Mouse (Mus musculus) heart, embryonic 15.5 days (tissue): ENCODE results near the gene Kcnk18. TPM values are rescaled to one million over a fixed set of nuclear protein-coding genes. Genes with fewer than 3 reads are reported as not detected.

Experiments
- ATAC-seq: fragments of 200-750 bp; cut with Nextera tagmentation; replicated peaks from 2 replicates; pipeline ENCODE4 v1.8.0; 2017; ENCODE audit warnings: low read depth, moderate TSS enrichment; ENCODE audit not compliant: insufficient number of reproducible peaks, insufficient read depth, low FRiP score
- H3K27ac ChIP-seq: fragments of 300-500 bp; sonication (generic); 2 replicates; pipeline ENCODE4 v1.5.1; 2015; ENCODE audit warnings: mild to moderate bottlenecking, inconsistent platforms
- H3K27me3 ChIP-seq: fragments of 300-500 bp; sonication (generic); 2 replicates; pipeline ENCODE4 v1.6.1; 2015; ENCODE audit warnings: inconsistent platforms
- H3K36me3 ChIP-seq: fragments of 300-500 bp; sonication (generic); 2 replicates; pipeline ENCODE4 v1.6.1; 2015; ENCODE audit warnings: mild to moderate bottlenecking, inconsistent platforms
- H3K4me1 ChIP-seq: fragments of 300-500 bp; sonication (generic); replicated peaks from 2 replicates; pipeline ENCODE4 v1.6.1; 2015; ENCODE audit warnings: inconsistent platforms
- H3K4me2 ChIP-seq: fragments of 300-500 bp; sonication (generic); 2 replicates; pipeline ENCODE4 v1.6.1; 2015; ENCODE audit warnings: inconsistent platforms, mild to moderate bottlenecking, moderate library complexity
- H3K4me3 ChIP-seq: fragments of 300-500 bp; sonication (generic); 2 replicates; pipeline ENCODE4 v1.5.1; 2015; ENCODE audit warnings: mild to moderate bottlenecking, inconsistent platforms
- H3K9ac ChIP-seq: fragments of 300-500 bp; sonication (generic); 2 replicates; pipeline ENCODE4 v1.6.1; 2015; ENCODE audit warnings: mild to moderate bottlenecking, inconsistent platforms
- H3K9me3 ChIP-seq: fragments of 300-500 bp; sonication (generic); replicated peaks from 2 replicates; pipeline ENCODE4 v1.6.1; 2016; ENCODE audit warnings: inconsistent platforms
- WGBS: fragments of 180-500 bp; shearing (Covaris S2); methylation state at CpG from one replicate; pipeline ENCODE4 v1.1.7; 2015; ENCODE audit warnings: mixed read lengths; 5-methylcytosine and 5-hydroxymethylcytosine counted together
- polyA plus RNA-seq: library from polyadenylated mRNA; unstranded; fragments of >200 nt; fragmentation: Nextera tagmentation; extraction: Ambion mirVana; gene quantifications from 2 replicates; pipeline ENCODE4 v1.2.1, GENCODE M21; 2015

The Kcnk18 gene
- polyA plus RNA-seq = not detected in 2 replicates

- ATAC-seq = no peak
- Histone ChIP-seq H3K27me3 (no peaks in the 10 kb centered on the region), H3K9ac (no peak within 1 kb of the TSS), H3K4me1 (no peaks in the 10 kb centered on the region), H3K4me3 (no peak within 1 kb of the TSS), H3K9me3 (no peaks in the 10 kb centered on the region), H3K36me3 (no peaks in the 10 kb centered on the region), H3K27ac (no peak within 1 kb of the TSS), H3K4me2 (no peak within 1 kb of the TSS)
- 85% methylated on average over 8 of the region's 8 CpGs for WGBS
Measured at GRCm38 (mm10) chr19:59218991-59219390, at the start of gene Kcnk18. Gene Kcnk18, plus strand, starts transcription at chr19:59219214.

- 0 out of 2 replicates have a peak within 1 kb of the TSS, but pooled peaks have one; percentile 2 for H3K9ac ChIP-seq
- no peak for ATAC-seq
Measured at GRCm38 (mm10) chr19:59169936-59170765, 48.9 kb upstream of the Kcnk18 start, which contains the start of gene Vax1. Gene Vax1, minus strand, starts transcription at chr19:59170056.

GRCm38 (mm10) chr19:59170766-59171095 lies 48.3 kb upstream of the Kcnk18 start:
- Histone ChIP-seq H3K9me3 (no peaks in the 10 kb centered on the region), H3K36me3 (no peaks in the 10 kb centered on the region), H3K27ac (no peak overlapping the region), H3K9ac (no peak overlapping the region), H3K27me3 (peaks cover 99% of the 10 kb centered on the region), H3K4me2 (no peak overlapping the region), H3K4me3 (no peak overlapping the region), H3K4me1 (peaks cover 36% of the 10 kb centered on the region)
- no peak for ATAC-seq
- WGBS = 2% methylated on average over 6 of the region's 6 CpGs

More at GRCm38 (mm10) chr19:59169936-59170765, 48.9 kb upstream of the Kcnk18 start, which contains the start of gene Vax1:
- no peaks in the 10 kb centered on the region for H3K9me3 ChIP-seq
- peak within 1 kb of the TSS; percentile 55 for H3K4me2 ChIP-seq
- H3K27me3 ChIP-seq = peaks cover 99% of the 10 kb centered on the region
- H3K36me3 ChIP-seq = no peaks in the 10 kb centered on the region
- no peak within 1 kb of the TSS for H3K27ac ChIP-seq
- peaks cover 36% of the 10 kb centered on the region for H3K4me1 ChIP-seq
- WGBS = under 1% methylated on average over 54 of the region's 54 CpGs
- H3K4me3 ChIP-seq = peak within 1 kb of the TSS; percentile 36

- H3K27me3 ChIP-seq = peaks cover 99% of the 10 kb centered on the region
- H3K36me3 ChIP-seq = no peaks in the 10 kb centered on the region
- H3K4me2 ChIP-seq = peak overlapping the region; percentile 12; the same call in 1 of the 2 replicates
- 0 out of 2 replicates have a peak overlapping the region, but pooled peaks have one; percentile 10 for H3K4me3 ChIP-seq
- H3K27ac ChIP-seq = no peak overlapping the region
- no peaks in the 10 kb centered on the region for H3K9me3 ChIP-seq
- no peak for ATAC-seq
- 2% methylated on average over 37 of the region's 38 CpGs for WGBS
- H3K9ac ChIP-seq = no peak overlapping the region
- H3K4me1 ChIP-seq = peaks cover 32% of the 10 kb centered on the region
Measured at GRCm38 (mm10) chr19:59171151-59171870, 47.7 kb upstream of the Kcnk18 start.

- no peak for ATAC-seq
- H3K9me3 ChIP-seq = no peaks in the 10 kb centered on the region
- H3K4me3 ChIP-seq = no peak overlapping the region
- no peak overlapping the region for H3K4me2 ChIP-seq
- no peak overlapping the region for H3K9ac ChIP-seq
- H3K4me1 ChIP-seq = peaks cover 26% of the 10 kb centered on the region
- H3K27me3 ChIP-seq = peaks cover 99% of the 10 kb centered on the region
- no peak overlapping the region for H3K27ac ChIP-seq
- no peaks in the 10 kb centered on the region for H3K36me3 ChIP-seq
- 2% methylated on average over 19 of the region's 19 CpGs for WGBS
Measured at GRCm38 (mm10) chr19:59171871-59172245, 47.2 kb upstream of the Kcnk18 start.

GRCm38 (mm10) chr19:59172781-59173180 lies 46.2 kb upstream of the Kcnk18 start:
- WGBS = 4% methylated on average over 3 of the region's 3 CpGs
- Histone ChIP-seq H3K9me3 (no peaks in the 10 kb centered on the region), H3K27me3 (peaks cover 99% of the 10 kb centered on the region), H3K4me1 (peaks cover 26% of the 10 kb centered on the region), H3K4me2 (no peak overlapping the region), H3K36me3 (no peaks in the 10 kb centered on the region), H3K27ac (no peak overlapping the region), H3K4me3 (no peak overlapping the region), H3K9ac (no peak overlapping the region)
- no peak for ATAC-seq

- Histone ChIP-seq H3K4me1 (peaks cover 26% of the 10 kb centered on the region), H3K27me3 (peaks cover 96% of the 10 kb centered on the region), H3K27ac (no peak overlapping the region), H3K36me3 (no peaks in the 10 kb centered on the region), H3K9ac (no peak overlapping the region), H3K4me2 (no peak overlapping the region), H3K4me3 (no peak overlapping the region), H3K9me3 (no peaks in the 10 kb centered on the region)
- ATAC-seq = no peak
- WGBS = 15% methylated on average over 6 of the region's 6 CpGs
Measured at GRCm38 (mm10) chr19:59173341-59174015, 45.5 kb upstream of the Kcnk18 start.

GRCm38 (mm10) chr19:59184000-59184399 lies 35.0 kb upstream of the Kcnk18 start:
- H3K36me3 ChIP-seq = no peaks in the 10 kb centered on the region
- H3K27me3 ChIP-seq = peaks cover 50% of the 10 kb centered on the region
- no peak overlapping the region for H3K4me2 ChIP-seq
- no peak for ATAC-seq
- no peak overlapping the region for H3K9ac ChIP-seq
- no peaks in the 10 kb centered on the region for H3K9me3 ChIP-seq
- WGBS = 25% methylated on average over 3 of the region's 3 CpGs
- H3K4me1 ChIP-seq = peaks cover 6% of the 10 kb centered on the region; the same call in 1 of the 2 replicates
- no peak overlapping the region for H3K27ac ChIP-seq
- no peak overlapping the region for H3K4me3 ChIP-seq

- Histone ChIP-seq H3K4me3 (no peak overlapping the region), H3K4me1 (peaks cover 5% of the 10 kb centered on the region), H3K27me3 (peaks cover 71% of the 10 kb centered on the region), H3K4me2 (no peak overlapping the region), H3K36me3 (no peaks in the 10 kb centered on the region), H3K9ac (no peak overlapping the region), H3K9me3 (no peaks in the 10 kb centered on the region), H3K27ac (no peak overlapping the region)
- 14% methylated on average over 4 of the region's 4 CpGs for WGBS
- ATAC-seq = no peak
Measured at GRCm38 (mm10) chr19:59188981-59189380, 30.0 kb upstream of the Kcnk18 start.

GRCm38 (mm10) chr19:59190431-59191122 lies 28.4 kb upstream of the Kcnk18 start:
- H3K9me3 ChIP-seq = no peaks in the 10 kb centered on the region
- WGBS = 1% methylated on average over 8 of the region's 8 CpGs
- H3K4me2 ChIP-seq = no peak overlapping the region

GRCm38 (mm10) chr19:59191123-59191505 lies 27.9 kb upstream of the Kcnk18 start:
- Histone ChIP-seq H3K27ac (no peak overlapping the region), H3K27me3 (peaks cover 86% of the 10 kb centered on the region), H3K4me2 (no peak overlapping the region), H3K36me3 (no peaks in the 10 kb centered on the region), H3K9ac (no peak overlapping the region), H3K4me3 (no peak overlapping the region), H3K4me1 (peaks cover 8% of the 10 kb centered on the region), H3K9me3 (no peaks in the 10 kb centered on the region)
- 16% methylated on average over 4 of the region's 4 CpGs for WGBS
- ATAC-seq = no peak

More at GRCm38 (mm10) chr19:59190431-59191122, 28.4 kb upstream of the Kcnk18 start:
- no peaks in the 10 kb centered on the region for H3K36me3 ChIP-seq
- no peak for ATAC-seq
- H3K9ac ChIP-seq = no peak overlapping the region
- peaks cover 8% of the 10 kb centered on the region for H3K4me1 ChIP-seq
- no peak overlapping the region for H3K4me3 ChIP-seq
- peaks cover 84% of the 10 kb centered on the region for H3K27me3 ChIP-seq
- H3K27ac ChIP-seq = no peak overlapping the region
